Mouse (Mus musculus) thymus, adult 2 months (tissue): Measurements from ENCODE around the gene Cisd1. TPM values are rescaled to one million over a fixed set of nuclear protein-coding genes. Genes with fewer than 3 reads are reported as not detected.
"Not testable (repeated sequence)": the region's sequence is repeated elsewhere in the genome, so short reads cannot be mapped to it uniquely, and the experiment has no call there.

Experiments
- DNase-seq: peaks from one replicate; pipeline ENCODE4 v3.0.0; 2021
- H3K27ac ChIP-seq: fragments of 200-500 bp; 2 replicates; pipeline ENCODE4 v1.5.1; 2012; ENCODE audit warnings: low read length, control low read depth; ENCODE audit not compliant: control insufficient read depth, insufficient read depth
- H3K27me3 ChIP-seq: fragments of 200-500 bp; 2 replicates; pipeline ENCODE4 v1.6.1; 2012; ENCODE audit warnings: mild to moderate bottlenecking, low read length, moderate library complexity, mixed read lengths; ENCODE audit not compliant: control insufficient read depth, insufficient read depth
- H3K36me3 ChIP-seq: fragments of 200-500 bp; 2 replicates; pipeline ENCODE4 v1.6.1; 2012; ENCODE audit warnings: mild to moderate bottlenecking, low read length, moderate library complexity; ENCODE audit not compliant: control insufficient read depth, insufficient read depth
- H3K4me1 ChIP-seq: fragments of 200-500 bp; replicated peaks from 2 replicates; pipeline ENCODE4 v1.6.1; 2012; ENCODE audit warnings: low read length; ENCODE audit not compliant: control insufficient read depth, insufficient read depth
- H3K4me3 ChIP-seq: fragments of 200-500 bp; 2 replicates; pipeline ENCODE4 v1.5.1; 2012; ENCODE audit warnings: mild to moderate bottlenecking, low read length, control low read depth, moderate library complexity; ENCODE audit not compliant: control insufficient read depth, insufficient read depth
- CTCF ChIP-seq: fragments of 200-500 bp; IDR thresholded peaks from 2 replicates; pipeline ENCODE4 v1.5.1; 2012; ENCODE audit warnings: mild to moderate bottlenecking, control low read depth, low read length, moderate library complexity, borderline replicate concordance; ENCODE audit not compliant: control insufficient read depth, poor library complexity, insufficient read depth; ENCODE audit errors: extremely low read depth
- POLR2A ChIP-seq: fragments of 200-500 bp; IDR thresholded peaks from 2 replicates; pipeline ENCODE4 v1.6.1; 2012; ENCODE audit warnings: mild to moderate bottlenecking, low read length, control low read depth, moderate library complexity; ENCODE audit not compliant: control insufficient read depth, poor library complexity, insufficient read depth; ENCODE audit errors: extremely low read depth
- WGBS: fragments of 180-500 bp; shearing (Covaris S2); methylation state at CpG from one replicate; pipeline ENCODE4 v1.1.7; 2018; 5-methylcytosine and 5-hydroxymethylcytosine counted together
- polyA plus RNA-seq: library from polyadenylated mRNA; depleted of rRNA; stranded (reverse); fragments of >200 nt; gene quantifications from 2 replicates; pipeline ENCODE4 v1.2.3, GENCODE M21; 2012; rRNA removed

The Cisd1 gene
- polyA plus RNA-seq, result 34.2 and 35.1 TPM in 2 replicates

DNA sequence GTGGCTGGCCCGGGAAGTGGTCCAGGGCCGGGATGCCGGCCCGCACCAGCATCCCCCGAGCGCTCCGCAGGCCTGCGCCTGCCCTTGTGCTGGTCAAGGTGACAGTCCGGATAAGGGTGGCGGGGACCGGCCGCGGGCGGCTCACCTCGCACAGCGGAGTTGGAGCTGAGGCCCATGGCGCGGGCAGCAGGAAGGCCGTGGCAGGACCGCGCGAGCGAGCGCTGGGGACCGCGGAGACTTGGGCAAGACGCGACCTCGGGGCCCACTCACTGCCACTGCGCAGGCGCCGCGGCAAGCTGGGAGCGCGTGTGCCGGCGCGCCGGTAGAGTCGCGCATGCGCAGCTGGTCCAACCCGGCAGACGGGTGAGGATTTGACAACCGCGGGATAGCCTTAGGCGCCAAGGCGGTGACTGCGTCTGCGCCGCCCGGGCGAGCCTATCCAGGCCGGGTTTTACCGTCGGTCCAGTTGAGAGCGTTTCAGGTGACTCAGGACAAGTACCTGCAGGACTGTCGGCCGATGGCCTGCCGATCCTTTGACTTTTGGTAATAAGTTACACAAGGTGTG, at the start of gene Cisd1:
Cisd1 (minus strand) TSS at position 376 of the 565 bp plus-strand sequence.
- TF ChIP-seq CTCF (no peak), POLR2A (0 out of 2 replicates have a peak, but pooled peaks have one; percentile 50)
- Histone ChIP-seq H3K36me3 (no peaks in the 10 kb centered on the region), H3K27me3 (no peaks in the 10 kb centered on the region), H3K4me1 (peaks cover 22% of the 10 kb centered on the region), H3K27ac (no peak within 1 kb of the TSS), H3K4me3 (peak within 1 kb of the TSS; percentile 83)
- peak; percentile 89 for DNase-seq
- under 1% methylated on average over 60 of the region's 60 CpGs for WGBS

DNA sequence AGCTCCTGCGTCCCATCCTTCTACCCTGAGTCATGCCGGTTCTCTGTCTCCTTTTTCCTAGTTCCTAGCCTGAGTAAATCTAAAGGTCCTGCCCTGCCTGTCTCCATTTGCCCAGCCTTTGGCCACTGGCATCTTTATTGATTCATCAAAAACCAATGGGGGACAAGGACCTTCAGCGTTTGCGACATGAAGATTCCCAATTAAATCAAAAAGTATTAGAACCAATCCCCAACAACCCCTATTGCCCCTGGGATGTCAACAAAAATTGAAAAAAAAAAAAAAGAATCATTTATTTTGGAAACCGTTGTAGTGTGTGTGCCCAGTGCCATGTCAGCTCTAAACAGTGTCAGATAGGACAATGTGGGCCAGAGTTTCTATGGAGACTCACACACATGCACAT, 44.6 kb upstream of the Cisd1 start:
- WGBS, result 96% methylated on average over 5 of the region's 5 CpGs
- TF ChIP-seq CTCF (no peak), POLR2A (no peak)
- Histone ChIP-seq H3K36me3 (no peaks in the 10 kb centered on the region), H3K27me3 (no peaks in the 10 kb centered on the region; the same call in 1 of the 2 replicates), H3K4me3 (no peak overlapping the region), H3K4me1 (no peaks in the 10 kb centered on the region), H3K27ac (no peak overlapping the region)
- no peak for DNase-seq

DNA sequence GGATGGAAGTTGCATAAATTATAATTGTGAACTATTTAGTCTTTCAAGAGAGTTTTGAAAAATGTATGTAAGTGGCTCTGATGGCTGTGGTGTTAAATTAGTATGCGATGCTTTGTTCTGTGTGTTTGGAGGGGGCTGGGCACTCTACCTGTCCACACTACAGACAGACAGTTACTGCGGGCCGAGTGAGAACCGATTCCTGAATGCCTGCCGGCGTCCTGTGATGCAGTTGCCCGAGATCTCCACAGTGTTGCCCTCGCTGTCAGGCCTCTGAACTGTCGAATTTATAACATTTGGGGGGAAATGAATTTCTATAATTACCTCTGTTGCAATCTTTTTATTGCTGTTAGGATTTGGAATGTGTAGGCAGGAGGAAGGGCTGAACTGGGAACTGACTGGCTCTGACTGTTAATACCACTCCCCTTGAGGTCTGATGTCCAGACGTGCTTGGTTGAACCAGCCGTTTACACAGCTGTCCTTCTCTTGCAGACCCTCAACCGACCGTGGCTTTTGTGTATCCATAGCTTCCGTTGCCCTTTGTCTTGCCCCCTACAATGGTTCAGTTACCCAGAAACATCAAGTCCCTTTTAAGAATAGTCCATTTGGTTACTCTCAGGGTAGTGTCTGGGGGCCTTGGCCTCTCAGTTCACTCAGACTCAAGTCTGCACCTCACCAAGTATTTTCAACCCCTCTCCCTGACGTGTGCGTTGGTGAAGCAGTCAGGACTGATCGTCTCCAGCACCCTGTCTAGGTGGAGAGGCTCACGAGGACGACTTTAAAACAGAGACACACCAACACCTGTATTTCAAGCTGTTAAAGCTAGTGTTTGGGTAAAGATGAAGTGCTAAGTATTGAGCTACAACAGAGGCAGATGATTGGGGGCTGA, 39.6 kb upstream of the Cisd1 start:
- H3K27me3 ChIP-seq, result no peaks in the 10 kb centered on the region
- TF ChIP-seq POLR2A, result no peak
- TF ChIP-seq CTCF, result no peak
- WGBS, result 95% methylated on average over 19 of the region's 19 CpGs
- no peaks in the 10 kb centered on the region for H3K36me3 ChIP-seq
- H3K4me1 ChIP-seq, result no peaks in the 10 kb centered on the region
- no peak for DNase-seq
- H3K27ac ChIP-seq, result no peak overlapping the region
- no peak overlapping the region for H3K4me3 ChIP-seq

DNA sequence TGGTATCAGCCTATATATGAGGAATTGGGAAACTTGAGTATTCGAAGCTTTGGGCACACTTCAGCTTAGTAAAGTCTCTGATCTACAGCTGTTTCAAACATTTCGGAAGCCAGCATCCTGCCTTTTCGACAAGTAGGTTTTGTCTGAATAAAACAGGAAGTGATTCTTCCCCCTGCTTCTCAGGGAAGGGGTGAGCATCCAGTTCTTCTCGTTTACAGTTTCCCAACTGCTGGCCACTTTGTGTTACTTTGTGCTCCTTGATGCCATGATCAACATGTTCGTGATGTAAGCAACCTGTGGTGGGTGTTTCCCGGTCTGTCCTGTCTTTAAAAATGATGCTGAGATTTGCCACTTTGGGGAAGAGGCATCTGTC, 38.8 kb upstream of the Cisd1 start:
- not testable (repeated sequence) for H3K4me3 ChIP-seq, H3K27ac ChIP-seq, DNase-seq, H3K27me3 ChIP-seq, H3K4me1 ChIP-seq, H3K36me3 ChIP-seq
- 88% methylated on average over 6 of the region's 6 CpGs for WGBS

DNA sequence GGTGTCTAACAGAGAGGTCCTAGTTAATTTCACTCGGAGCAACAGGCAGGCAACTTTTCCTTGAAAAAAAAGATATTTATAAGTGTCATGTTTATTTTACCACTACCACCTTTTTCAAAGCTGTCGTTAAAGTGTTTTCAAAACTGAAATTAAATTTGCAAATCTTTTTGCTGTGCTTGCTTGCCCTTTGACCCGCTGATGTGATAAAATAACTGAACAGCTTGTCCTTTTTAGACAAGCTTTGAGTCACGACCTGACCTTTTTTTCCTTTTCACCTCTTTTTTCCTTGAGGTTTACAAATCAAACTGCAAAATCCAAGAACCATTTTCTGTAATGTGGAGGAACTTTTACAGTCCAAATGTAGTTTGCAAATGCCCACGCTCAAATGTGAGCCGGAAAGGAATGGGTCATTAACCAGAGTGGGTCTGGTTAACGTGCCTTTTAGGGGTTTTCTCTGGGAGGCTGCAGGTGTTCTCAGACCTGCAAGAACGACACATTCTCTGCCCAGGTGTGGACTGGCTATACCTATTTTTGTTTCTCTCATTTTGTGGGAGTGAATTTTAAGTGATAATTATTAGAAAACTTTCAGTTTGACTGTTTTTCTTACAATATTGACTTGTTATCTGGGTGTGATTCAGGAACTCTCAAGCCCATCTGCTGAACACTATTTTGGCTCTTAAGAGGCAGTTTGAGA, 38.3 kb upstream of the Cisd1 start:
- Histone ChIP-seq H3K4me3 (no peak overlapping the region), H3K27me3 (no peaks in the 10 kb centered on the region), H3K36me3 (peaks cover 5% of the 10 kb centered on the region; the same call in 1 of the 2 replicates), H3K4me1 (no peaks in the 10 kb centered on the region), H3K27ac (no peak overlapping the region)
- 95% methylated on average over 8 of the region's 8 CpGs for WGBS
- TF ChIP-seq POLR2A (no peak), CTCF (no peak)
- no peak for DNase-seq

DNA sequence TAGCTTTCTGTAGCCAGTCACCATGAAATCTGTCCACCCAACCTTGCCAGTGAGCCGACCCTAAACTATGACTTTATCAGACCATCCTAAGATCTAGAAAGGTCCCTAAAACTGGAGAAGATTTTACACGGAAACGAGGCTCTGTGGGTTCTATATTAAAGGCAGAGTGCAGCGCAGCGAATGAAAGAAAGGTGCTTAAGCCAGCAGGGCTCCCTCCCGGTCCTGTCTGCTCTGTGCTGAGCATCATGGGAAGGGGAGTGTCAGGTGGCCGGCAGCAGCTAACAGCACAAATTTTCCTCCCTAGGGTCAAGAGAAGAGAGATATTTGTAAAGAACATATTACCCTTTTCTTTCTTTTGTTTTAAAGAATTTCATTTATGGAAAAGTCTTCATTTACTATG, 37.4 kb upstream of the Cisd1 start:
- H3K4me3 ChIP-seq, result no peak overlapping the region
- no peaks in the 10 kb centered on the region for H3K27me3 ChIP-seq
- no peak for DNase-seq
- no peak for TF ChIP-seq POLR2A
- no peak for TF ChIP-seq CTCF
- WGBS, result 94% methylated on average over 7 of the region's 7 CpGs
- peaks cover 8% of the 10 kb centered on the region; the same call in 1 of the 2 replicates for H3K36me3 ChIP-seq
- no peak overlapping the region for H3K27ac ChIP-seq
- H3K4me1 ChIP-seq, result no peaks in the 10 kb centered on the region
